Mouse (Mus musculus): Measurements from ENCODE around the gene Tnnt3.
A peak's percentile ranks its signal among the peaks of the same experiment; 100 is the strongest.

DNA sequence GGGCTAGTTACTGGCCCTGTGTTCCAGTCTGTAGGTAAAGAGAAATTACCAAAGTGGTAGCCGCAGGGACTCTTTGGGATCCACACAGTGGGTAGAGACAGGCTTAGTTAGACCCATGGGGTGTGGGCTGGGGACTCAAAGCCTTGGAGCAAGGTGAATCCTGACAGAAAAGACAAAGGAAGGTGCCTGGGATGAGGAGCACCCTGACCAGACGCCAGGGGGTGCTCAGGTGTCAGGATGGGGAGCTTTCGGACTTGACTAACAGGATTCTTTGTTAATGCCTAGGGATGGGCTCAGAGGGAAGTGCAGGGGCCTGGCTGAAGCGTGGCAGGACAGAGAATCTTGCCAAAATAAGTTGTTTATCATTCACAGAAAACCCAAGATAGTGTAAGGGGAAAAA is 23.7 kb downstream of the Tnnt3 start:
- TF ChIP-seq CTCF (conservative IDR thresholded peaks at IDR 0.05; ENCODE audit: low read length) (peak; percentile 61), POU5F1 (IDR thresholded peaks at IDR 0.05; ENCODE audit: borderline replicate concordance, low read length) (no peak), NANOG (IDR thresholded peaks at IDR 0.05; ENCODE audit: borderline replicate concordance, low read length) (no peak)
